Mouse (Mus musculus): ENCODE measurements around the gene Cntd1.

DNA sequence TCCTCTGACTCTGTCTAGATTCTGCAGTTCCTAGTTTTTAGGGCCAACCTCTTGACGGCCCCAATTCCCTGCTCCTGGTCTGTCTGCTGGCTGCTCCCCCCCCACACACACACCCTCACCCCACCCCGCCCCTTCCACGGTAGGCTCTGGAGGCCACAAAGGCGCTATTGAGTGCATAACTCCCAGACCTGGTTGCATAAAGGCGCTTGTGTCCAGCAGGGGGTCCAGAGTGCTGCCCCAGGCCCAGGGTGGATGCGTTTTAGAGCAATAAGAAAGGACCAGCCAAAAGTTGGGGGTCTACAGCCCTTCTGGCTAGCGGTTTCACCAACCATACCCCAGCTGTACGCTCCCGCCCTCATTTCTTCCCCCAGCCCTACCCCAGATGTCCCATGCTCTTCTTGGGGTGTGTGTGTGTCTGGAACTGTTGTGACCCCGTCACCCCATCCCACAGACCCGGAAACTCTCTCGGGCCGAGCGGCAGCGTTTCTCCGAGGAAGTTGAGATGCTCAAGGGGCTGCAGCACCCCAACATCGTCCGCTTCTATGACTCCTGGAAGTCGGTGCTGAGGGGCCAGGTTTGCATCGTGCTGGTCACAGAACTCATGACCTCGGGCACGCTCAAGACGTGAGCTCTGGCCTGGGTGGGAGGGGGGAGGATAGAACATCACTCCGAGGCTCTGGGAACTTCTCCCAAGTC, 16.4 kb upstream of the Cntd1 start:
- no peak for TF ChIP-seq CTCF (IDR thresholded peaks at IDR 0.05; ENCODE audit: extremely low read depth, insufficient read depth, low read length)
- TF ChIP-seq POLR2A (IDR thresholded peaks at IDR 0.05; ENCODE audit: extremely low read depth, insufficient read depth, low read length), result no peak

All from cortical plate, adult 2 months (tissue).